In genomic region chr12:80032520-80032919, GRCm38 (mm10) we compare ENCODE assay signal across 25 mouse cellular contexts.
DNase-seq lines count a peak whose midpoint lies in the region; ATAC-seq lines count a peak whose summit lies in the region.
"Had no signal": no experiment of that assay in that cellular context is flagged by ENCODE, and none has a peak within 500 bp of the region (broad histone marks: within the 10 kb centered on the region; RNA-seq: fewer than 3 reads in every experiment).

No protein-coding gene starts in this region.

- peak overlapping the region; percentile 24; the same call in 1 of the 2 replicates for H3K27ac ChIP-seq in heart, embryonic 10.5 days
- H3K27ac ChIP-seq in heart, embryonic 12.5 days (ENCODE audit: poor library complexity, severe bottlenecking): no peak overlapping the region
- H3K27ac ChIP-seq in midbrain, embryonic 10.5 days (replicated peaks): peak overlapping the region; percentile 69
- H3K27ac ChIP-seq in midbrain, embryonic 15.5 days: no peak overlapping the region
- H3K27ac ChIP-seq in limb, embryonic 11.5 days (replicated peaks; ENCODE audit: low read depth, low read length): no peak overlapping the region
- H3K27ac ChIP-seq: kidney, embryonic 15.5 days; limb, embryonic 15.5 days; liver, embryonic 15.5 days; macrophage; neural tube, embryonic 15.5 days had no signal

- ATAC-seq in heart, embryonic 12.5 days (ENCODE audit: insufficient number of reproducible peaks, low FRiP score): no peak
- ATAC-seq in midbrain, embryonic 15.5 days (replicated peaks): no peak
- 0 out of 2 replicates have a peak, but pooled peaks have one; percentile 9 for ATAC-seq in limb, embryonic 11.5 days (ENCODE audit: insufficient number of reproducible peaks, low FRiP score, low TSS enrichment, low read depth)
- no peak for ATAC-seq in frontal cortex, adult (ENCODE audit: low TSS enrichment)
- ATAC-seq: forebrain, postnatal 0 days had no signal

- DNase-seq in heart, embryonic 10.5 days (ENCODE audit: low spot score): no peak
- no peak for DNase-seq in midbrain, embryonic 10.5 days (ENCODE audit: low spot score)
- no peak for DNase-seq in limb, embryonic 11.5 days (ENCODE audit: low spot score)
- DNase-seq in gastrocnemius, postnatal 36 days: no peak
- DNase-seq: adrenal gland, postnatal 10 days; B cell, adult 2 months; cerebellum, adult 18-20 months; cerebellum, postnatal 25 days; forebrain, postnatal 0 days; heart, postnatal 10 days; kidney, adult 11 months; kidney, postnatal 36 days; right cerebral cortex, adult 18-20 months; right cerebral cortex, postnatal 4 days; thymus, adult 18-20 months; thymus, postnatal 4 days had no signal

- 57% methylated on average over 3 of the region's 3 CpGs for WGBS in heart, embryonic 10.5 days
- WGBS in heart, embryonic 12.5 days: 58% methylated on average over 3 of the region's 3 CpGs
- 75% methylated on average over 3 of the region's 3 CpGs for WGBS in midbrain, embryonic 10.5 days
- WGBS in midbrain, embryonic 15.5 days: 83% methylated on average over 3 of the region's 3 CpGs
- WGBS in limb, embryonic 11.5 days: 30% methylated on average over 3 of the region's 3 CpGs

- no peak overlapping the region for H3K9ac ChIP-seq in heart, embryonic 12.5 days
- no peak overlapping the region for H3K9ac ChIP-seq in midbrain, embryonic 15.5 days
- no peak overlapping the region for H3K9ac ChIP-seq in limb, embryonic 11.5 days (ENCODE audit: low read length)
- H3K9ac ChIP-seq: forebrain, postnatal 0 days; kidney, embryonic 15.5 days; limb, embryonic 15.5 days; liver, embryonic 15.5 days; neural tube, embryonic 15.5 days had no signal

- peaks cover 30% of the 10 kb centered on the region for H3K4me1 ChIP-seq in heart, embryonic 10.5 days
- H3K4me1 ChIP-seq in heart, embryonic 12.5 days (replicated peaks): peaks cover 26% of the 10 kb centered on the region
- peaks cover 22% of the 10 kb centered on the region for H3K4me1 ChIP-seq in midbrain, embryonic 10.5 days
- H3K4me1 ChIP-seq in midbrain, embryonic 15.5 days: no peaks in the 10 kb centered on the region
- peaks cover 15% of the 10 kb centered on the region for H3K4me1 ChIP-seq in limb, embryonic 11.5 days (ENCODE audit: control insufficient read depth, insufficient read depth, low read length)
- H3K4me1 ChIP-seq: neural tube, embryonic 15.5 days had no signal

- no peaks in the 10 kb centered on the region for H3K27me3 ChIP-seq in heart, embryonic 10.5 days (ENCODE audit: insufficient read depth, poor library complexity, severe bottlenecking)
- H3K27me3 ChIP-seq in heart, embryonic 12.5 days (replicated peaks): no peaks in the 10 kb centered on the region
- 0 out of 2 replicates have a peak, but pooled peaks cover 7% of the 10 kb centered on the region for H3K27me3 ChIP-seq in midbrain, embryonic 10.5 days (ENCODE audit: low read depth, poor library complexity, severe bottlenecking)
- H3K27me3 ChIP-seq in midbrain, embryonic 15.5 days (replicated peaks): no peaks in the 10 kb centered on the region
- no peaks in the 10 kb centered on the region for H3K27me3 ChIP-seq in limb, embryonic 11.5 days (ENCODE audit: control insufficient read depth, insufficient read depth, low read length)
- H3K27me3 ChIP-seq: kidney, embryonic 15.5 days; limb, embryonic 15.5 days; liver, embryonic 15.5 days; neural tube, embryonic 15.5 days had no signal

- no peak overlapping the region for H3K4me3 ChIP-seq in heart, embryonic 10.5 days
- H3K4me3 ChIP-seq in heart, embryonic 12.5 days: no peak overlapping the region
- H3K4me3 ChIP-seq in midbrain, embryonic 10.5 days: no peak overlapping the region
- H3K4me3 ChIP-seq in midbrain, embryonic 15.5 days: no peak overlapping the region
- H3K4me3 ChIP-seq in limb, embryonic 11.5 days (ENCODE audit: low read depth, low read length): no peak overlapping the region
- H3K4me3 ChIP-seq: kidney, embryonic 15.5 days; limb, embryonic 15.5 days; liver, embryonic 15.5 days; neural tube, embryonic 15.5 days had no signal

- H3K9me3 ChIP-seq in heart, embryonic 10.5 days: no peaks in the 10 kb centered on the region
- peaks cover 3% of the 10 kb centered on the region for H3K9me3 ChIP-seq in heart, embryonic 12.5 days (replicated peaks)
- H3K9me3 ChIP-seq in midbrain, embryonic 10.5 days (replicated peaks): peaks cover 1% of the 10 kb centered on the region; the same call in 1 of the 2 replicates
- no peaks in the 10 kb centered on the region for H3K9me3 ChIP-seq in midbrain, embryonic 15.5 days
- no peaks in the 10 kb centered on the region for H3K9me3 ChIP-seq in limb, embryonic 11.5 days (ENCODE audit: control insufficient read depth, low read length)
- H3K9me3 ChIP-seq: kidney, embryonic 15.5 days; limb, embryonic 15.5 days; liver, embryonic 15.5 days; neural tube, embryonic 15.5 days had no signal

- intact Hi-C loops in gastrocnemius, postnatal 36 days (cut with DNase I): no loop called here

- no peaks in the 10 kb centered on the region for H3K36me3 ChIP-seq in heart, embryonic 10.5 days
- H3K36me3 ChIP-seq in heart, embryonic 12.5 days: no peaks in the 10 kb centered on the region
- no peaks in the 10 kb centered on the region for H3K36me3 ChIP-seq in midbrain, embryonic 10.5 days
- no peaks in the 10 kb centered on the region for H3K36me3 ChIP-seq in midbrain, embryonic 15.5 days (replicated peaks)
- H3K36me3 ChIP-seq in limb, embryonic 11.5 days (ENCODE audit: control insufficient read depth, insufficient read depth, low read length): no peaks in the 10 kb centered on the region
- H3K36me3 ChIP-seq: kidney, embryonic 15.5 days; limb, embryonic 15.5 days; liver, embryonic 15.5 days; neural tube, embryonic 15.5 days had no signal

- H3K4me2 ChIP-seq in heart, embryonic 12.5 days: no peak overlapping the region
- H3K4me2 ChIP-seq in midbrain, embryonic 15.5 days: no peak overlapping the region
- no peak overlapping the region for H3K4me2 ChIP-seq in limb, embryonic 11.5 days (ENCODE audit: low read depth, severe bottlenecking)
- H3K4me2 ChIP-seq: heart, embryonic 11.5 days; kidney, embryonic 15.5 days; limb, embryonic 15.5 days; liver, embryonic 15.5 days; neural tube, embryonic 15.5 days had no signal

Comparison
In these comparisons a context has a peak if more than half of its experiments do, and no peak if none do; other contexts are left out.
1. H3K27ac ChIP-seq: peak in heart, embryonic 10.5 days (single experiment) and midbrain, embryonic 10.5 days (single experiment); none in heart, embryonic 12.5 days (single experiment), midbrain, embryonic 15.5 days (single experiment) and limb, embryonic 11.5 days (single experiment).